Mouse (Mus musculus) left cerebral cortex, postnatal 25 days (tissue): ENCODE measurements around the gene Cuedc2. TPM values are rescaled to one million over a fixed set of nuclear protein-coding genes. Genes with fewer than 3 reads are reported as not detected.

ENCODE experiments used
- DNase-seq, 2 experiments: peaks; one replicate each; pipeline ENCODE4 v3.0.0; 2022; ENCODE audit warnings: low spot score in 2 of 2, mixed read lengths in 1 of 2
- intact Hi-C: fragments of 180-260 bp; cut with DNase I; formaldehyde crosslinking; loops from one replicate; pipeline ENCODE4 v1.15.1; 2025
- total RNA-seq, 2 experiments: library from RNA; stranded (reverse); gene quantifications; 2 replicates each; pipeline ENCODE4 v1.2.3; 2021

Gene Cuedc2
- total RNA-seq, 2 experiments from 2014 or later: 174 to 185 TPM

- intact Hi-C loops: no loop called here
- DNase-seq: no peak
Measured at GRCm38 (mm10) chr19:46324366-46324765, 14.1 kb downstream of the Cuedc2 start.

GRCm38 (mm10) chr19:46323716-46324115 is 14.8 kb downstream of the Cuedc2 start:
- DNase-seq: no peak
- intact Hi-C loops: no loop called here

GRCm38 (mm10) chr19:46322996-46323572 is 15.4 kb downstream of the Cuedc2 start:
- DNase-seq: no peak
- intact Hi-C loops: no loop called here

GRCm38 (mm10) chr19:46322144-46322995 is 16.1 kb downstream of the Cuedc2 start:
- intact Hi-C loops: no loop called here
- no peak for DNase-seq

- peak in 1 of 2 experiments; percentile 64 for DNase-seq
- intact Hi-C loops: no loop called here
Measured at GRCm38 (mm10) chr19:46321101-46321943, 17.2 kb downstream of the Cuedc2 start.

GRCm38 (mm10) chr19:46320076-46320785 is 18.3 kb downstream of the Cuedc2 start:
- intact Hi-C loops: no loop called here

GRCm38 (mm10) chr19:46318586-46319378 is 19.7 kb downstream of the Cuedc2 start:
- DNase-seq: peak; percentile 92 to 98
- intact Hi-C loops: loop anchor here (5.0 kb wide), 1 partner anchor 49 kb away; no protein-coding TSS in a partner anchor

More at GRCm38 (mm10) chr19:46320076-46320785, 18.3 kb downstream of the Cuedc2 start:
- DNase-seq: no peak

- peak; percentile 67 to 69 for DNase-seq
- intact Hi-C loops: loop anchor here (5.0 kb wide), 1 partner anchor 49 kb away; no protein-coding TSS in a partner anchor
Measured at GRCm38 (mm10) chr19:46318031-46318471, 20.5 kb downstream of the Cuedc2 start.

GRCm38 (mm10) chr19:46317546-46317885 is 21.0 kb downstream of the Cuedc2 start:
- intact Hi-C loops: loop anchor here (5.0 kb wide), 1 partner anchor 50 kb away; no protein-coding TSS in a partner anchor
- no peak for DNase-seq

- intact Hi-C loops: loop anchor here (5.0 kb wide), 1 partner anchor 50 kb away; no protein-coding TSS in a partner anchor
Measured at GRCm38 (mm10) chr19:46316846-46317545, 21.5 kb downstream of the Cuedc2 start.

GRCm38 (mm10) chr19:46315752-46316610 is 22.5 kb downstream of the Cuedc2 start:
- intact Hi-C loops: loop anchor here (5.0 kb wide), 1 partner anchor 51 kb away; no protein-coding TSS in a partner anchor
- peak in 1 of 2 experiments; percentile 57 for DNase-seq

More at GRCm38 (mm10) chr19:46316846-46317545, 21.5 kb downstream of the Cuedc2 start:
- peak; percentile 83 to 95 for DNase-seq

- peak in 1 of 2 experiments; percentile 0 for DNase-seq
- intact Hi-C loops: loop anchor here (5.0 kb wide), 1 partner anchor 52 kb away; no protein-coding TSS in a partner anchor
Measured at GRCm38 (mm10) chr19:46314872-46315742, 23.4 kb downstream of the Cuedc2 start.

- intact Hi-C loops: no loop called here
- DNase-seq: no peak
Measured at GRCm38 (mm10) chr19:46314151-46314601, 24.3 kb downstream of the Cuedc2 start.

- intact Hi-C loops: no loop called here
- no peak for DNase-seq
Measured at GRCm38 (mm10) chr19:46313591-46313990, 24.9 kb downstream of the Cuedc2 start.

- intact Hi-C loops: no loop called here
- DNase-seq: no peak
Measured at GRCm38 (mm10) chr19:46313116-46313515, 25.4 kb downstream of the Cuedc2 start.

- intact Hi-C loops: no loop called here
- DNase-seq: no peak
Measured at GRCm38 (mm10) chr19:46312566-46312965, 25.9 kb downstream of the Cuedc2 start.
